Mouse (Mus musculus): Measurements from ENCODE around the gene Acta2. TPM values are rescaled to one million over a fixed set of nuclear protein-coding genes. Genes with fewer than 3 reads are reported as not detected.
A peak's percentile ranks its signal among the peaks of the same experiment; 100 is the strongest.

Gene Acta2
- total RNA-seq, 2 experiments from 2014 or later, result 12.2 to 18.3 TPM

- H3K4me3 ChIP-seq, result no peak overlapping the region
- peak; percentile 26 to 29 for DNase-seq (ENCODE audit: low spot score in 2 of 2)
- no peak for TF ChIP-seq CTCF (conservative IDR thresholded peaks at IDR 0.05)
- H3K27ac ChIP-seq, result peak overlapping the region; percentile 64; the same call in 1 of the 2 replicates
These were observed 21.4 kb downstream of the Acta2 start for GRCm38 (mm10) chr19:34233944-34234343.

DNA sequence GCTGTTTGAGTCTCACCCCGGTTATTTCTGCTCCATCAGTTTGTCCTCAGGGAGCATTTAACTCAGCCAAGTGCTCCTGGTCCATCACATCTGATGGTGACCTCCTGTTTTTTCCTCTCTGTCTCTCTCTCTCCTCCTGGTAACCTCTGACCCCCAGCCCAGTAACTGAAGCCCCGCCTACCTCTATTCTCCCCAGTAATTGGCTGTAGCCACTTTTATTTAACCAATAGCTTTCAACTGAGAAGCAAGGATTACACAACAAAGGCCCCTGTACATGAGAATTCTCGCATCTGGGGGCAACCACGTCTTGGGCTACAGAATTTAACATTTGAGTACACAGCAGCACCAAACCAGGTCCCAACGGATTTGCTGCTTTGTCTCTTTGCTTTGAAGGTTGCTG is 23.1 kb downstream of the Acta2 start:
- no peak overlapping the region for H3K4me3 ChIP-seq
- TF ChIP-seq CTCF (conservative IDR thresholded peaks at IDR 0.05), result no peak
- no peak for DNase-seq (ENCODE audit: low spot score in 2 of 2)
- H3K27ac ChIP-seq, result peak overlapping the region; percentile 37; the same call in 1 of the 2 replicates

DNA sequence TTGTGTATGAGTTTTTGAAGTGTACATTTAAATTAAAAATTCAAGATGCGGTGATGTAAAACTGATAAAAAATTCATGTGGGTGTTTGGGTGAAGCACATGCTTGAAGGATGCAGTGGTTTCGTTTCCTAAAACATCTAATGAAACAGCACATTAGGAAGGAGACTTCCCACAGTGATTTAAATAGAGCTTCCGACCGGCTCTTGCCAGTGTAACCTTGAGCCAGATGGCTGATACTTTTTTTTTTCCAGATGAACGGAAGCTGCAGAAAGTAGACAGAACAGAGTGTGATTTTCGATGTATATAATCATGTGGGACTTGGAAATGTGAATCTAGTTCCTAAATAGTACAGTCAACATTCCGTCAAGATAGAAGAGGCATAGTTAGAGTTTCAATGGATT is 23.8 kb downstream of the Acta2 start:
- Histone ChIP-seq H3K27ac (peak overlapping the region; percentile 37; the same call in 1 of the 2 replicates), H3K4me3 (no peak overlapping the region)
- no peak for DNase-seq (ENCODE audit: low spot score in 2 of 2)
- TF ChIP-seq CTCF (conservative IDR thresholded peaks at IDR 0.05), result no peak

DNA sequence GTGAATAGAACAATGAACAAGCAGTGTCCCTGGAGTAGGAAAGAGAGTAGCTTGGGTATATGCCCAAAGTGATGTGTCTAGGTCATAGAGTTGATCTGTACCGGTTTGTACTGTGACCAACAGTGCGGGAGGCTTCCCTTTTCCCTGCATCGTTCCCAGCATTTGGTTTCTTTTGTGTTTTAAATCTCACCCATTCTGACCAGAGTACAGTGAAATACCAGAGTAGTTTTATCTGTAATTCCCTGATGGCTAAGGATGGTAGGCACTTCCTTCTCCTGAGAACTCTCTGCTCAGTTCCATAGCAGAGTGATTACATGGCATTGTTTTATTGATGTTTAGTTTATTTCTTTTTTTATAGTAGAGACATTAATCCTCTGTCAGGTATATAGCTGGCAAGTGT is 32.6 kb downstream of the Acta2 start:
- no peak overlapping the region for H3K27ac ChIP-seq

GRCm38 (mm10) chr19:34220732-34221380 is 34.5 kb downstream of the Acta2 start:
- no peak overlapping the region for H3K4me3 ChIP-seq
- no peak overlapping the region for H3K27ac ChIP-seq
- no peak for DNase-seq (ENCODE audit: low spot score in 2 of 2)
- TF ChIP-seq CTCF (conservative IDR thresholded peaks at IDR 0.05), result no peak

More for the DNA sequence above, 32.6 kb downstream of the Acta2 start:
- no peak for DNase-seq (ENCODE audit: low spot score in 2 of 2)
- no peak overlapping the region for H3K4me3 ChIP-seq
- no peak for TF ChIP-seq CTCF (conservative IDR thresholded peaks at IDR 0.05)

DNA sequence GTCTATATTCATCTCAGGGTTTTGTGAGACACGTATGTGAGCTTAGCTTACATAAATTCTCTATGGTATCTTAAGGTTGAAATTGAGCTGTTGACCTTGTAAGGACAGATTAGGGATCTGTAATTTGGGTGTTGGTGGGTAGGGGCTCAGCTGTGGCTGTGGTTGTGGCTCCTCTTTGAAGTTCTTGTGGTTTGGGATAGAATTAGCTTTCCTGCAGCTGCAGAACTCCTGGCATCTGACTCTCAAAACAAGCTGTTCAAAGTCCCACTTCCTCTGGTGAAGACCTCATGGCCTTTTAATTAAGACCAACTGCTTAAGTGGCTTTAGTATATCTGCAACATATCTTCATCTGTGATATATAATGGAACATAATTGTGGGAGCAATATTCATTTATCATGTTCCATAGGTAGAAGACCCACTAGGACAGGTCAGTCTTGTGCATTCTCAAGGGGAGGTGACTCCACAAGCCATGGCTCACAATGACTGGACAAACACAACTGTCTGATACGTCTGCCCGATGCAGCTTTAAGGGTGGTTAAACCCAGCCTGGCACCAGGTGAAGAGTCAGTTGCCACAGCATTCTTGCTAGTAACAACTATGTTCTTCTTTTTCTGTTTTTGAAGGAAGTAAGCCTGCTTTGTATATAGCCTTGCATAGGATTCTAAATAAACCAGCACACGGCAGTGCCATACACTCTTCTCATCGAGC is 36.0 kb downstream of the Acta2 start:
- no peak for TF ChIP-seq CTCF (conservative IDR thresholded peaks at IDR 0.05)
- Histone ChIP-seq H3K4me3 (no peak overlapping the region), H3K27ac (no peak overlapping the region)
- DNase-seq (ENCODE audit: low spot score in 2 of 2), result no peak

DNA sequence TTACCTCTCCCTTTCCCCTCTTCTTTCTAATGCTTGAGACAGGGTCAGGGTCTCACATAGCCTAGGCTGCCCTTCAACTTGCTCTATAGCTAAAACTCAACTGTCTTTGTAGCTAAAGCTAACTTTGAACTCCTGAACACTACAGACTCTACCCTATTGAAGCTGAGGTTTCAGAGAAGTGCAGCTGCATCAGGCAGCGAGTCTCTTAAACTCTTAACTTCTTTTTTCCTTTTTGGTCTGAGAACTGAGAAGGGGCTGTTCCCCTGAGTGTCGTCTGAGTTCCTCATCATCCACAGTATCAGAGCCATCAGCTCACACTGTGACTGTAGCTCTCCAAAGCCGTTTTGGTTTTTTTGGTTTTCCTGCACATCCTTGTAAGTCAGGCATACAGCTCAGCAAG is 37.6 kb downstream of the Acta2 start:
- Histone ChIP-seq H3K4me3 (no peak overlapping the region), H3K27ac (no peak overlapping the region)
- DNase-seq (ENCODE audit: low spot score in 2 of 2), result no peak
- TF ChIP-seq CTCF (conservative IDR thresholded peaks at IDR 0.05), result no peak

DNA sequence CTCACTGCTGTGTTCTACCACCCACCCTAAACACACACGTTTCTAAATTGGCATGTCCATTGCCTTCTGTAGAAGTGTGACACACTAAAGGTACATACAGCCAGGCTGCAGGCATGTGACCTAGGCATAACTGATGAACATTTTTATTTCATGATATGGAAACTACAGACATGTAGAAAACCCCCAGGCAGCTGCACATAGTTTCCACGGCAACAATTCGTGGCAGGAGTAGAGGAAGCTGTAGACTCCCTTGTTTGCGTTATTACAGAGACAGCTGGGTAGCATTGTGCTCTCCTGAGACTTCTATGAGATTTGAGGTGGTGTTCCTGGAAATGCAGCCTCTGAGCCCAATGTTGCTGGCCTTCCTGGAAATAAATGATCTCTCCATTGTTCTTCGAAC is 38.4 kb downstream of the Acta2 start:
- DNase-seq (ENCODE audit: low spot score in 2 of 2), result no peak
- Histone ChIP-seq H3K4me3 (no peak overlapping the region), H3K27ac (peak overlapping the region; percentile 21; the same call in 1 of the 2 replicates)
- TF ChIP-seq CTCF (conservative IDR thresholded peaks at IDR 0.05), result no peak

GRCm38 (mm10) chr19:34214136-34214535 is 41.3 kb downstream of the Acta2 start:
- no peak for TF ChIP-seq CTCF (conservative IDR thresholded peaks at IDR 0.05)
- no peak for DNase-seq (ENCODE audit: low spot score in 2 of 2)
- no peak overlapping the region for H3K27ac ChIP-seq
- no peak overlapping the region for H3K4me3 ChIP-seq

GRCm38 (mm10) chr19:34213251-34213645 is 42.1 kb downstream of the Acta2 start:
- no peak for TF ChIP-seq CTCF (conservative IDR thresholded peaks at IDR 0.05)
- Histone ChIP-seq H3K4me3 (no peak overlapping the region), H3K27ac (no peak overlapping the region)
- DNase-seq (ENCODE audit: low spot score in 2 of 2), result no peak

DNA sequence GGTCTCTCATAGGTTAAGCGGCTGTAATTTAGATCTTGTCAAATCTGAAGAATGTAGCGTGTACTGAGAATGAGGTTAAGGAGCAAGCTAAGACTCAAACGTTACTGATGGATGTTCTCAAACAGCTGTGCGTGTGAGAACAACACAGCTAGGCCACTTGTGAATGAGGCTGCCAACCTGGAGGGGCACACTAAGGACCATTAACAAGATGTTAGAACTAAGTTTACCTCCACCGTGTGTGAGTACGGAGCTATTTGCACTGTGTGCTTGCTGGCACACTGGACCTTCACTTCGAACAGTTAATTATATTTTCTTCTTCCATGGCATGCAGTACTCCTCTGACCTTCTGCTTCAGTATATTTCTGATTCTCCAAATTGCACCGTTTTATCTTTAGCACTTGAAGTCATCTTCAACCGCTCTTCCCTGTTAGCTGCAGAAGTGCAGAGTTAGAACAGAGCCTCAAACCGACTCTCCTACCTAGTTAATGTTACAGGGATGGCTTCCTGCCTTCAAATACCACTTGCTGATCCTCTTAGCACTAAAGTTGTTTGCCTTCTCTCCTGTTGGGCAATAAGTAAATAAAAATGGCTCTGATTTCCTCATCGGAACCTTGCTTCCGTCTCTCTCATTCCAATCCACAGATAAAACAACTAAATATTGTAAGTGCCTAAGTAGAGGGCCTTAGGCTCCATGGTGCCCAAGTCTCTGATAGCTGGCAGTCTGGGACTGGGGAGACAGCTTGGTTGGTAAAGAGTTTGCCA is 42.7 kb downstream of the Acta2 start:
- Histone ChIP-seq H3K27ac (no peak overlapping the region), H3K4me3 (no peak overlapping the region)
- TF ChIP-seq CTCF (conservative IDR thresholded peaks at IDR 0.05), result no peak
- no peak for DNase-seq (ENCODE audit: low spot score in 2 of 2)

GRCm38 (mm10) chr19:34210841-34211240 is 44.5 kb downstream of the Acta2 start:
- no peak for TF ChIP-seq CTCF (conservative IDR thresholded peaks at IDR 0.05)

GRCm38 (mm10) chr19:34209930-34210581 is 45.3 kb downstream of the Acta2 start:
- no peak for TF ChIP-seq CTCF (conservative IDR thresholded peaks at IDR 0.05)
- Histone ChIP-seq H3K27ac (no peak overlapping the region), H3K4me3 (no peak overlapping the region)
- no peak for DNase-seq (ENCODE audit: low spot score in 2 of 2)

More at GRCm38 (mm10) chr19:34210841-34211240, 44.5 kb downstream of the Acta2 start:
- Histone ChIP-seq H3K27ac (no peak overlapping the region; the same call in 1 of the 2 replicates), H3K4me3 (no peak overlapping the region)
- no peak for DNase-seq (ENCODE audit: low spot score in 2 of 2)
